Mouse (Mus musculus): ENCODE measurements at regions not wholly inside any gene's neighbourhood (a gene's known extent, or its start where the extent isn't known, plus 50 kb on each side); places are given as distances from the start of the nearest gene placed in this dataset.

DNA sequence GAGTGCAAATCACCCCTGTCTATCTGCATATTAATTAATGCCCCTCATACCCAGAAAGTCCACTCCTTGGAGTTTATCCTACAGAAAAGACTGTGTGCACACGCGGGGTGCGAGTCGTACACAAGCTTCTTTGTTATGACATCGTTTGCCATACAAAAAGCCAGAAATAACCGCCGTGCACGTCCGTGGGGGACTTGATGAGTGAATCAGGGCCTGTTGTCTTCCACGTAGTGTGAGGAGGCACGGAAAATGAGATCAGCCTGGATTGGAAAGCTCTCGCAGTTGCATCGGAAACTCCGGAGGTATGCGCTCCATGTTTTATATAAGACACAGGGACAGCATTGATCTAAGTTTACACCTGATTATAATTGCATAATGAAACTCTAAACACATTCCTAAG is 120.3 kb downstream of the Etnk1 start:
- ATAC-seq (replicated peaks; ENCODE audit: low FRiP score) (no peak), DNase-seq (ENCODE audit: low spot score) (no peak)
- Histone ChIP-seq H3K27ac (ENCODE audit: low read depth, low read length) (no peak overlapping the region), H3K4me2 (ENCODE audit: low read depth, low read length, severe bottlenecking) (no peak overlapping the region), H3K4me1 (replicated peaks; ENCODE audit: control insufficient read depth, insufficient read depth, low read length) (no peaks in the 10 kb centered on the region), H3K9me3 (ENCODE audit: control insufficient read depth, low read length) (no peaks in the 10 kb centered on the region), H3K36me3 (ENCODE audit: control insufficient read depth, insufficient read depth, low read length) (no peaks in the 10 kb centered on the region), H3K4me3 (ENCODE audit: low read depth, low read length) (no peak overlapping the region), H3K9ac (ENCODE audit: low read length) (no peak overlapping the region), H3K27me3 (ENCODE audit: control insufficient read depth, insufficient read depth, low read length) (no peaks in the 10 kb centered on the region)
- 66% methylated on average over 15 of the region's 15 CpGs for WGBS

GRCm38 (mm10) chr6:143288491-143289130 is 121.6 kb downstream of the Etnk1 start:
- 93% methylated on average over 19 of the region's 19 CpGs for WGBS
- no peak overlapping the region for H3K27ac ChIP-seq (ENCODE audit: low read depth, low read length)
- DNase-seq (ENCODE audit: low spot score): no peak
- H3K4me2 ChIP-seq (ENCODE audit: low read depth, low read length, severe bottlenecking): no peak overlapping the region
- H3K9me3 ChIP-seq (ENCODE audit: control insufficient read depth, low read length): no peaks in the 10 kb centered on the region
- H3K9ac ChIP-seq (ENCODE audit: low read length): no peak overlapping the region
- H3K27me3 ChIP-seq (ENCODE audit: control insufficient read depth, insufficient read depth, low read length): no peaks in the 10 kb centered on the region
- H3K4me1 ChIP-seq (replicated peaks; ENCODE audit: control insufficient read depth, insufficient read depth, low read length): no peaks in the 10 kb centered on the region
- H3K36me3 ChIP-seq (ENCODE audit: control insufficient read depth, insufficient read depth, low read length): no peaks in the 10 kb centered on the region
- no peak for ATAC-seq (replicated peaks; ENCODE audit: low FRiP score)
- no peak overlapping the region for H3K4me3 ChIP-seq (ENCODE audit: low read depth, low read length)

DNA sequence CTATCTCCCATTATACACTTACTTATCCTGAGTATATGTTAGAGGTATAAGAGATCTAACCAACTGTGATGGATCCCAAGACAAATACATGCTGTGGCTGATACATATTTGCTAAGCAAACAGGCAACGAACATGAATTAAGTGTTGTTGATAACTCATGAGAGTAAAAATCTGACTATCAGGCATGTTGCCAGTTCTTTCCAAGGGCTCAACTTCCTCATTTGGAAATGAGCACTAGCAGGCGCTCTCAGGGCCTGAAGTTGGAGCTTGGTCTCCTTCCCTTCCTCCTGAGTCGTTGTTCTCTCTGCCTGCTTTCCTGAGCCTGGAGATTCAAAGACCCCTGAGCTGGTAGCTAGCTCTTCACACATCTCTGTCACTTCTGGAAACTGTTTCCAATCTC is 126.6 kb downstream of the Etnk1 start:
- 90% methylated on average over 3 of the region's 3 CpGs for WGBS
- no peak overlapping the region for H3K4me3 ChIP-seq (ENCODE audit: low read depth, low read length)
- ATAC-seq (replicated peaks; ENCODE audit: low FRiP score) (no peak), DNase-seq (ENCODE audit: low spot score) (no peak)
- H3K4me1 ChIP-seq (replicated peaks; ENCODE audit: control insufficient read depth, insufficient read depth, low read length): no peaks in the 10 kb centered on the region
- H3K36me3 ChIP-seq (ENCODE audit: control insufficient read depth, insufficient read depth, low read length): no peaks in the 10 kb centered on the region
- no peaks in the 10 kb centered on the region for H3K27me3 ChIP-seq (ENCODE audit: control insufficient read depth, insufficient read depth, low read length)
- no peak overlapping the region for H3K9ac ChIP-seq (ENCODE audit: low read length)
- no peaks in the 10 kb centered on the region for H3K9me3 ChIP-seq (ENCODE audit: control insufficient read depth, low read length)
- no peak overlapping the region for H3K27ac ChIP-seq (ENCODE audit: low read depth, low read length)
- no peak overlapping the region for H3K4me2 ChIP-seq (ENCODE audit: low read depth, low read length, severe bottlenecking)

DNA sequence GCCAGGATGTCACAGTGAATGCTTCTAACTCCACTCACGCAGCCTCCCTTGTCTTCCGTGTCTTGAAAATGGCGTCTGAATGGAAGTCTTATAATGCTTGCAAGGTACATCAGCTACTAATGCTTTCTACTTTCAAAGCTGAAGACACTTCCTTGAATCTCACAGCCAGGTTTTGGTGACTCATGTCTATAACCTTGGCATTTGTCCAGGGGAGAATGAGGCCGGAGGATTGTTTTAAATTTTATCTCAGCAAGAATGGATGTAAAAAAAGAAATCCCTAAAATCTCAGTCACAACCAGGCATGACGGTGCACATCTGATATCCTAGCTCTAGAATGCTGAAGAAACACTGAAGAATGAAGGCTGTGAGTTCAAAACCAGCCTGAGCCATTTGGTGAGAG is 131.4 kb downstream of the Etnk1 start:
- no peak overlapping the region for H3K4me2 ChIP-seq (ENCODE audit: low read depth, low read length, severe bottlenecking)
- H3K27me3 ChIP-seq (ENCODE audit: control insufficient read depth, insufficient read depth, low read length): no peaks in the 10 kb centered on the region
- no peaks in the 10 kb centered on the region for H3K9me3 ChIP-seq (ENCODE audit: control insufficient read depth, low read length)
- no peaks in the 10 kb centered on the region for H3K4me1 ChIP-seq (replicated peaks; ENCODE audit: control insufficient read depth, insufficient read depth, low read length)
- H3K27ac ChIP-seq (ENCODE audit: low read depth, low read length): no peak overlapping the region
- ATAC-seq (replicated peaks; ENCODE audit: low FRiP score) (no peak), DNase-seq (ENCODE audit: low spot score) (no peak)
- no peaks in the 10 kb centered on the region for H3K36me3 ChIP-seq (ENCODE audit: control insufficient read depth, insufficient read depth, low read length)
- no peak overlapping the region for H3K9ac ChIP-seq (ENCODE audit: low read length)
- WGBS: 90% methylated on average over 5 of the region's 5 CpGs
- no peak overlapping the region for H3K4me3 ChIP-seq (ENCODE audit: low read depth, low read length)

GRCm38 (mm10) chr6:143301414-143301813 is 134.4 kb downstream of the Etnk1 start:
- no peaks in the 10 kb centered on the region for H3K4me1 ChIP-seq (replicated peaks; ENCODE audit: control insufficient read depth, insufficient read depth, low read length)
- ATAC-seq (replicated peaks; ENCODE audit: low FRiP score) (no peak), DNase-seq (ENCODE audit: low spot score) (no peak)
- H3K27me3 ChIP-seq (ENCODE audit: control insufficient read depth, insufficient read depth, low read length): no peaks in the 10 kb centered on the region
- no peak overlapping the region for H3K4me3 ChIP-seq (ENCODE audit: low read depth, low read length)
- H3K9ac ChIP-seq (ENCODE audit: low read length): no peak overlapping the region
- H3K4me2 ChIP-seq (ENCODE audit: low read depth, low read length, severe bottlenecking): no peak overlapping the region
- no peaks in the 10 kb centered on the region for H3K36me3 ChIP-seq (ENCODE audit: control insufficient read depth, insufficient read depth, low read length)
- WGBS: 92% methylated on average over 10 of the region's 10 CpGs
- H3K27ac ChIP-seq (ENCODE audit: low read depth, low read length): no peak overlapping the region
- no peaks in the 10 kb centered on the region for H3K9me3 ChIP-seq (ENCODE audit: control insufficient read depth, low read length)

DNA sequence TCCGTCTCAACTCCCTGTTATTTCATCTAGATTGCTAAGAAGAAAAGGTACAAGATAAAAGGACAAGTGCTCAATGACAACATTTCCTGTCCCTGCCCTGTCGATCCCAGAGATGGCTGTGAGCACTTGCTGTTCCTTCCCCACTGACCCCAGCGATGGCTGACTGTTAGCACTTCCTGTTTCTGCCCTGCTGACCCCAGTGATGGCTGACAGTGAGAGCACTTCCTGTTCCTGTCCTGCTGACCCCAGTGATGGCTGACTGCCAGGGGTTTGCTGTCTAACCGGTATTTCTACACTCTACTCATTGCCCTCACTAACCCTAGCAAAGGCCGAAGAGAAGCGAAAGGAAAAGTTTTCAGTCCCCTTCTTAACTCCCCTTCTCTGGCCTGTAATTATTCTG is 140.3 kb downstream of the Etnk1 start:
- WGBS: 82% methylated on average over 6 of the region's 6 CpGs
- no peak for ATAC-seq (replicated peaks; ENCODE audit: low FRiP score)

DNA sequence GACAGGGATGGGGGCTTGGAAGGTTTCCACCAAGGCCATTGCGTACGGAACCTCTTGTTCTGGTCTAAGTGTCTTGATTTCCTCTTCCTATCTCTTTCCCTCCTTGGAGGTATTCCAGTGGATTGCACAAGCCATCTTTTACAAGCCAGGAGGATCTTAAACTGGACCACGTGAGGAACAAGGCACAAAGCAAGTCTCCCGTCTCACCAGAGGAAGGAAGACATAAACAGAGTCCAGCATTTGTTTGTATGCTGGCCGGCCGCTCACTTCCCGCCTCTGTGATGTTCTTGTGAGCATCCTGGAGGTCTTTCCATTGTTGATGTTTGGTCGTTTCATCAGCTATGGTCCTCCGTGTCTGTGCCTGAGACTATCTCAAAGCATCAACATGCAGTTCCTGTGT is 148.8 kb downstream of the Etnk1 start:
- DNase-seq (ENCODE audit: low spot score) (no peak), ATAC-seq (replicated peaks; ENCODE audit: low FRiP score) (no peak)
- Histone ChIP-seq H3K9me3 (ENCODE audit: control insufficient read depth, low read length) (no peaks in the 10 kb centered on the region), H3K4me3 (ENCODE audit: low read depth, low read length) (no peak overlapping the region), H3K4me2 (ENCODE audit: low read depth, low read length, severe bottlenecking) (no peak overlapping the region), H3K9ac (ENCODE audit: low read length) (no peak overlapping the region), H3K36me3 (ENCODE audit: control insufficient read depth, insufficient read depth, low read length) (no peaks in the 10 kb centered on the region), H3K27ac (ENCODE audit: low read depth, low read length) (no peak overlapping the region), H3K4me1 (replicated peaks; ENCODE audit: control insufficient read depth, insufficient read depth, low read length) (no peaks in the 10 kb centered on the region), H3K27me3 (ENCODE audit: control insufficient read depth, insufficient read depth, low read length) (no peaks in the 10 kb centered on the region)
- WGBS: 83% methylated on average over 9 of the region's 9 CpGs

More for the DNA sequence above, 140.3 kb downstream of the Etnk1 start:
- H3K4me1 ChIP-seq (replicated peaks; ENCODE audit: control insufficient read depth, insufficient read depth, low read length): no peaks in the 10 kb centered on the region
- no peak overlapping the region for H3K9ac ChIP-seq (ENCODE audit: low read length)
- H3K27ac ChIP-seq (ENCODE audit: low read depth, low read length): no peak overlapping the region
- H3K4me3 ChIP-seq (ENCODE audit: low read depth, low read length): no peak overlapping the region
- H3K4me2 ChIP-seq (ENCODE audit: low read depth, low read length, severe bottlenecking): no peak overlapping the region
- no peaks in the 10 kb centered on the region for H3K36me3 ChIP-seq (ENCODE audit: control insufficient read depth, insufficient read depth, low read length)
- no peaks in the 10 kb centered on the region for H3K27me3 ChIP-seq (ENCODE audit: control insufficient read depth, insufficient read depth, low read length)
- H3K9me3 ChIP-seq (ENCODE audit: control insufficient read depth, low read length): no peaks in the 10 kb centered on the region
- DNase-seq (ENCODE audit: low spot score): no peak

GRCm38 (mm10) chr6:143320426-143320825 is 153.4 kb downstream of the Etnk1 start:
- Histone ChIP-seq H3K36me3 (ENCODE audit: control insufficient read depth, insufficient read depth, low read length) (no peaks in the 10 kb centered on the region), H3K9ac (ENCODE audit: low read length) (no peak overlapping the region), H3K4me1 (replicated peaks; ENCODE audit: control insufficient read depth, insufficient read depth, low read length) (0 out of 2 replicates have a peak, but pooled peaks cover 2% of the 10 kb centered on the region), H3K27ac (ENCODE audit: low read depth, low read length) (no peak overlapping the region), H3K4me3 (ENCODE audit: low read depth, low read length) (no peak overlapping the region), H3K27me3 (ENCODE audit: control insufficient read depth, insufficient read depth, low read length) (no peaks in the 10 kb centered on the region), H3K9me3 (ENCODE audit: control insufficient read depth, low read length) (no peaks in the 10 kb centered on the region), H3K4me2 (ENCODE audit: low read depth, low read length, severe bottlenecking) (no peak overlapping the region)
- ATAC-seq (replicated peaks; ENCODE audit: low FRiP score): no peak
- DNase-seq (ENCODE audit: low spot score): no peak
- WGBS: 58% methylated on average over 7 of the region's 7 CpGs

GRCm38 (mm10) chr6:143324636-143325035 is 157.6 kb downstream of the Etnk1 start:
- ATAC-seq (replicated peaks; ENCODE audit: low FRiP score) (peak; percentile 51), DNase-seq (ENCODE audit: low spot score) (peak; percentile 60)
- Histone ChIP-seq H3K36me3 (ENCODE audit: control insufficient read depth, insufficient read depth, low read length) (no peaks in the 10 kb centered on the region), H3K9me3 (ENCODE audit: control insufficient read depth, low read length) (no peaks in the 10 kb centered on the region), H3K4me1 (replicated peaks; ENCODE audit: control insufficient read depth, insufficient read depth, low read length) (0 out of 2 replicates have a peak, but pooled peaks cover 2% of the 10 kb centered on the region), H3K27me3 (ENCODE audit: control insufficient read depth, insufficient read depth, low read length) (no peaks in the 10 kb centered on the region), H3K4me2 (ENCODE audit: low read depth, low read length, severe bottlenecking) (no peak overlapping the region), H3K9ac (ENCODE audit: low read length) (no peak overlapping the region; the same call in 1 of the 2 replicates), H3K27ac (ENCODE audit: low read depth, low read length) (no peak overlapping the region), H3K4me3 (ENCODE audit: low read depth, low read length) (no peak overlapping the region)
- WGBS: 11% methylated on average over 8 of the region's 8 CpGs

All from forebrain, embryonic 11.5 days (tissue).